Mouse (Mus musculus) ES-E14 (cell line): ENCODE measurements around the gene Gm10638. TPM values are rescaled to one million over a fixed set of nuclear protein-coding genes. Genes with fewer than 3 reads are reported as not detected.
A peak's percentile ranks its signal among the peaks of the same experiment; 100 is the strongest.

Source experiments
- DNase-seq: peaks from one replicate; pipeline ENCODE4 v3.0.0-alpha.2; 2013; ENCODE audit warnings: low read depth, low spot score
- H3K27ac ChIP-seq: 2 replicates; pipeline ENCODE4 v1.5.1; 2012; ENCODE audit warnings: low read depth, mild to moderate bottlenecking, low read length, moderate library complexity, mixed read lengths; ENCODE audit not compliant: poor library complexity, insufficient read depth, severe bottlenecking
- H3K36me3 ChIP-seq: 2 replicates; pipeline ENCODE4 v1.6.1; 2012; ENCODE audit warnings: mild to moderate bottlenecking, low read length, moderate library complexity, mixed read lengths; ENCODE audit not compliant: control insufficient read depth, poor library complexity, insufficient read depth, severe bottlenecking
- H3K4me1 ChIP-seq, 2 experiments: fragments of 150-350 bp in 1 of 2; sonication (generic) in 1 of 2; 2 replicates each; pipeline ENCODE4 v1.6.1; 2012; ENCODE audit warnings: low read length in 2 of 2, mild to moderate bottlenecking in 1 of 2, mixed read lengths in 1 of 2; ENCODE audit not compliant: control insufficient read depth in 2 of 2, insufficient read depth in 2 of 2, poor library complexity in 1 of 2
- H3K4me3 ChIP-seq, 2 experiments: fragments of 150-350 bp in 1 of 2; sonication (generic) in 1 of 2; 2 replicates each; pipeline ENCODE4 v1.5.1; 2012; ENCODE audit warnings: low read length in 2 of 2, low read depth in 1 of 2, mild to moderate bottlenecking in 1 of 2, mixed read lengths in 1 of 2; ENCODE audit not compliant: insufficient read depth in 1 of 2, poor library complexity in 1 of 2, severe bottlenecking in 1 of 2
- H3K9ac ChIP-seq: 2 replicates; pipeline ENCODE4 v1.6.1; 2012; ENCODE audit warnings: low read depth, mild to moderate bottlenecking, low read length, mixed read lengths; ENCODE audit not compliant: poor library complexity, insufficient read depth, severe bottlenecking
- H3K9me3 ChIP-seq: fragments of 150-350 bp; sonication (generic); 2 replicates; pipeline ENCODE4 v1.6.1; 2012; ENCODE audit warnings: low read depth, mild to moderate bottlenecking, low read length; ENCODE audit not compliant: control insufficient read depth, insufficient read depth
- CHD2 ChIP-seq: IDR thresholded peaks from 2 replicates; pipeline ENCODE4 v1.6.1; 2014; ENCODE audit warnings: mild to moderate bottlenecking, low read depth, low read length, inconsistent platforms
- HCFC1 ChIP-seq: IDR thresholded peaks from 2 replicates; pipeline ENCODE4 v1.6.1; 2012; ENCODE audit warnings: low read length, inconsistent platforms, borderline replicate concordance; ENCODE audit not compliant: insufficient read depth
- MAFK ChIP-seq: IDR thresholded peaks from 2 replicates; pipeline ENCODE4 v1.6.1; 2014; ENCODE audit warnings: mild to moderate bottlenecking, low read depth, low read length, inconsistent platforms; ENCODE audit not compliant: insufficient read depth
- ZC3H11A ChIP-seq: IDR thresholded peaks from 2 replicates; pipeline ENCODE4 v1.6.1; 2012; ENCODE audit warnings: low read depth, mild to moderate bottlenecking, inconsistent platforms, low read length, borderline replicate concordance
- ZNF384 ChIP-seq: IDR thresholded peaks from 2 replicates; pipeline ENCODE4 v1.6.1; 2012; ENCODE audit warnings: low read depth, low read length, inconsistent platforms
- in situ Hi-C, 2 experiments: fragments of 600-800 bp; cut with MboI; formaldehyde crosslinking; loops; one replicate each; pipeline ENCODE4 v1.15.1; 2025; ENCODE audit warnings: low sequenced_read_pairs in 2 of 2, inconsistent platforms in 1 of 2; ENCODE audit not compliant: unreplicated experiment in 2 of 2
- total RNA-seq: library from RNA; depleted of rRNA; stranded (reverse); fragments of 300-350 nt; gene quantifications from 2 replicates; pipeline ENCODE4 v1.2.3, GENCODE M21; 2012

The Gm10638 gene
- total RNA-seq, 1 experiment: 0.54 TPM

DNA sequence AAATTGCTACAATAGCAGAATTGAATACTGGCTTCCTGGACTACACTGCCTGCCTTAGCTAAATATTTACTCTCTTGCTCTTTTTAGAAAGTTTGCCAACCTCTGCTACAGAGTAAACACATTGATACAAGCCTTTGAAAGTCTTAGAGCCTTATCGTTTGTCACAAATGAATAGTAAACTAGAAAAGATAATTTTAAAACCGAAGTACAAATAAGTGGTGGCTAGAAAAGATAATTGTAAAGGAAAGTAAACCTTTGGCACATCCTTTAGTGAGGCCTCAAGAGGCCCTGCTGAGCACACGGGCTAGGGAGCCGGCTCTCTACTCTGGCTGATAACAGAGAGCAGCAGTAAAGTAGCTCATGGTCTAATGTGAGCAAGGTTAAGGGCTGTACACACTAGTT is 13.6 kb downstream of the Gm10638 start:
- DNase-seq: no peak
- Histone ChIP-seq H3K4me1 (peaks cover 2 to 10% of the 10 kb centered on the region in 2 experiments; a peak in 3 of 4 replicates), H3K36me3 (no peaks in the 10 kb centered on the region), H3K4me3 (no peak overlapping the region), H3K9me3 (no peaks in the 10 kb centered on the region), H3K9ac (no peak overlapping the region), H3K27ac (no peak overlapping the region)
- in situ Hi-C loops: no loop called here
- TF ChIP-seq ZC3H11A: no peak
- no peak for TF ChIP-seq MAFK
- TF ChIP-seq ZNF384: no peak
- TF ChIP-seq CHD2: no peak
- no peak for TF ChIP-seq HCFC1

GRCm38 (mm10) chr8:86760746-86761145 is 15.2 kb downstream of the Gm10638 start:
- no peak overlapping the region for H3K27ac ChIP-seq
- H3K4me1 ChIP-seq: peaks cover 10 to 12% of the 10 kb centered on the region in 2 experiments
- in situ Hi-C loops: no loop called here
- no peak overlapping the region for H3K4me3 ChIP-seq
- no peaks in the 10 kb centered on the region for H3K9me3 ChIP-seq
- TF ChIP-seq ZC3H11A (no peak), CHD2 (no peak), ZNF384 (no peak), HCFC1 (no peak), MAFK (no peak)
- no peak overlapping the region for H3K9ac ChIP-seq
- no peak for DNase-seq
- no peaks in the 10 kb centered on the region for H3K36me3 ChIP-seq

GRCm38 (mm10) chr8:86762806-86763205 is 17.3 kb downstream of the Gm10638 start:
- DNase-seq: no peak
- TF ChIP-seq ZNF384: no peak
- no peak for TF ChIP-seq CHD2
- TF ChIP-seq MAFK: no peak
- no peak for TF ChIP-seq ZC3H11A
- TF ChIP-seq HCFC1: no peak
- Histone ChIP-seq H3K36me3 (no peaks in the 10 kb centered on the region), H3K9ac (no peak overlapping the region), H3K4me1 (peaks cover 9 to 10% of the 10 kb centered on the region in 2 experiments), H3K27ac (no peak overlapping the region), H3K9me3 (no peaks in the 10 kb centered on the region), H3K4me3 (no peak overlapping the region)
- in situ Hi-C loops: no loop called here

- no peak overlapping the region for H3K9ac ChIP-seq
- no peaks in the 10 kb centered on the region for H3K9me3 ChIP-seq
- no peaks in the 10 kb centered on the region for H3K36me3 ChIP-seq
- no peak for DNase-seq
- peaks cover 8 to 10% of the 10 kb centered on the region in 2 experiments; a peak in 3 of 4 replicates for H3K4me1 ChIP-seq
- TF ChIP-seq CHD2 (no peak), ZC3H11A (no peak), ZNF384 (no peak), HCFC1 (no peak), MAFK (no peak)
- peak overlapping the region in 1 of 2 experiments; percentile 27; a peak in 1 of 4 replicates for H3K4me3 ChIP-seq
- in situ Hi-C loops: no loop called here
- no peak overlapping the region for H3K27ac ChIP-seq
These were observed 19.7 kb downstream of the Gm10638 start for GRCm38 (mm10) chr8:86765155-86765554.

DNA sequence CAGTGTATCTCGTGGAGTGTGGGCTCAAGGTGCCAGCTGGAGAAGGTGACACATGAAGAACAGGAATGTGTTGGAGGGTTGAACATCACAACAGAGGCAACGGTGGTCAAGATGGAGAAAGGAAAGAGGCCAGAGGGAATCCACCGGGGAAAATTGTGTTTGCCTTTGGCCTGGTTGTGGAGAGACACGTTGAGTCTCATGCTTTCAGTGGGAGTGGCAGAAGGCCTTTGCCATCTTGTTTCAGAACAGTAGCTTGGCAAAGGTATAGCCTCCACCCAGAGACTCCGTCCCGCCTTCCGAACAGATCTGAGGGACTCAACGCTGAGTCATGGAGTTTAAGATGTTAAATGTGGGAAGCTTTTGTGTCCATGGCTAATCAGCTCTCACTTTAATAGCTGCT is 20.2 kb downstream of the Gm10638 start:
- TF ChIP-seq CHD2 (no peak), ZC3H11A (no peak), ZNF384 (no peak)
- H3K9ac ChIP-seq: no peak overlapping the region
- no peaks in the 10 kb centered on the region for H3K9me3 ChIP-seq
- no peak for DNase-seq
- no peak overlapping the region for H3K4me3 ChIP-seq
- H3K36me3 ChIP-seq: no peaks in the 10 kb centered on the region
- H3K27ac ChIP-seq: no peak overlapping the region
- peaks cover 5 to 10% of the 10 kb centered on the region in 2 experiments; a peak in 3 of 4 replicates for H3K4me1 ChIP-seq
- in situ Hi-C loops: no loop called here
